Mouse (Mus musculus) testis, adult 2 months (tissue): ENCODE data around the gene Dock7.

Source experiments
- CTCF ChIP-seq: fragments of 200-500 bp; IDR thresholded peaks from 2 replicates; pipeline ENCODE4 v1.5.1; 2012; ENCODE audit warnings: low read depth, mild to moderate bottlenecking, inconsistent platforms, low read length, moderate library complexity; ENCODE audit not compliant: control insufficient read depth, insufficient read depth, insufficient replicate concordance
- POLR2A ChIP-seq: fragments of 200-500 bp; IDR thresholded peaks from 2 replicates; pipeline ENCODE4 v1.6.1; 2012; ENCODE audit warnings: low read depth, mild to moderate bottlenecking, inconsistent platforms, low read length, moderate library complexity; ENCODE audit not compliant: control insufficient read depth

- TF ChIP-seq POLR2A (no peak), CTCF (no peak)
Observed at GRCm38 (mm10) chr4:98955986-98956385, 164.7 kb downstream of the Dock7 start.
